Comparison of ENCODE assay signal across 19 mouse cellular contexts in the genomic region with DNA sequence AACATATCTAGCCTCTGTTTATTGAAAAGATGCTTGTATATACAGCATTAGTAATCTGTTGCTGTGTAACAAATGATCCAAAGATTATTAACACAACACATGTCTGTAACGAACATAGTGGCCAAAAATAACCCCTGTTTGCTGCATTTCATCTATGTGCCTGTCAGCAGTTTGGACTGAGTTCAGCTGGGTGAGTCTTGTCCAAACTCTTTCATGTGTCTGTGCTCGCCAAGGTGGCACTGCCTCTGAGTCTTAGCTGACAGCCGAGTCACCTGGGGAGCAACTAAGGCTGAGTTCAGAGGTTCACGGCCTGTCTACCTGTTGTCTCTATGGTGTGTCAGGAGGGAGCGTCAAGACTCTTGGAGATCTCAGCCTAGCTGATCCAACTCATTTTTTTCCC. TPM values are rescaled to one million over a fixed set of nuclear protein-coding genes. Genes with fewer than 3 reads are reported as not detected.
DNase-seq lines count a peak whose midpoint lies in the region; ATAC-seq lines count a peak whose summit lies in the region.
"Had no signal": no experiment of that assay in that cellular context is flagged by ENCODE, and none has a peak within 500 bp of the region (broad histone marks: within the 10 kb centered on the region; RNA-seq: fewer than 3 reads in every experiment).

No protein-coding gene starts in this region.

- intact Hi-C loops in heart, postnatal 14 days (cut with DNase I) = loop anchor here (10.0 kb wide), 1 partner anchor 158 kb away; no protein-coding TSS in a partner anchor

- no peaks in the 10 kb centered on the region for H3K9me3 ChIP-seq in kidney, embryonic 15.5 days (replicated peaks)
- H3K9me3 ChIP-seq in midbrain, embryonic 16.5 days (replicated peaks; ENCODE audit: control insufficient read depth, low read length, poor library complexity, severe bottlenecking) = no peaks in the 10 kb centered on the region
- H3K9me3 ChIP-seq: forebrain, embryonic 13.5 days; liver, embryonic 12.5 days; midbrain, embryonic 13.5 days; neural tube, embryonic 15.5 days had no signal

- DNase-seq in gastrocnemius, postnatal 25 days = peak; percentile 24
- DNase-seq in gastrocnemius, postnatal 10 days = no peak
- DNase-seq in kidney, adult 8-10 months = peak; percentile 57 to 67
- peak; percentile 18 to 34 for DNase-seq in heart, postnatal 14 days
- peak; percentile 54 to 71 for DNase-seq in kidney, postnatal 25 days
- no peak for DNase-seq in spleen, postnatal 36 days (ENCODE audit: low spot score in 2 of 2)
- DNase-seq: adrenal gland, adult 8-10 months; cerebellum, adult 11 months; cerebellum, postnatal 36 days; layer of hippocampus, postnatal 36 days; thymus, adult 18-20 months had no signal

- WGBS in kidney, embryonic 15.5 days = 67% methylated on average over 5 of the region's 5 CpGs
- 90% methylated on average over 5 of the region's 5 CpGs for WGBS in midbrain, embryonic 16.5 days

- H3K4me3 ChIP-seq in kidney, embryonic 15.5 days (replicated peaks) = no peak overlapping the region
- no peak overlapping the region for H3K4me3 ChIP-seq in midbrain, embryonic 16.5 days (ENCODE audit: low read depth, low read length)
- H3K4me3 ChIP-seq: forebrain, embryonic 13.5 days; liver, embryonic 12.5 days; midbrain, embryonic 13.5 days; myocyte; neural tube, embryonic 15.5 days had no signal

- H3K27ac ChIP-seq in kidney, embryonic 15.5 days = no peak overlapping the region
- H3K27ac ChIP-seq in midbrain, embryonic 16.5 days (ENCODE audit: low read length) = no peak overlapping the region
- H3K27ac ChIP-seq: forebrain, embryonic 13.5 days; liver, embryonic 12.5 days; midbrain, embryonic 13.5 days; neural tube, embryonic 15.5 days had no signal

- H3K4me1 ChIP-seq in kidney, embryonic 15.5 days = peaks cover 36% of the 10 kb centered on the region
- H3K4me1 ChIP-seq in midbrain, embryonic 16.5 days (ENCODE audit: control insufficient read depth, insufficient read depth, low read length) = peaks cover 6% of the 10 kb centered on the region; the same call in 1 of the 2 replicates

- H3K9ac ChIP-seq in kidney, embryonic 15.5 days = no peak overlapping the region
- H3K9ac ChIP-seq in midbrain, embryonic 16.5 days (ENCODE audit: low read depth, low read length) = no peak overlapping the region
- H3K9ac ChIP-seq: forebrain, embryonic 13.5 days; liver, embryonic 12.5 days; midbrain, embryonic 13.5 days; neural tube, embryonic 15.5 days had no signal

- ATAC-seq in kidney, embryonic 15.5 days (replicated peaks; ENCODE audit: low FRiP score) = no peak
- ATAC-seq in midbrain, embryonic 16.5 days = no peak
- ATAC-seq: forebrain, embryonic 13.5 days; hindbrain, embryonic 16.5 days; liver, embryonic 12.5 days; midbrain, embryonic 13.5 days had no signal

- no peaks in the 10 kb centered on the region for H3K36me3 ChIP-seq in kidney, embryonic 15.5 days
- H3K36me3 ChIP-seq in midbrain, embryonic 16.5 days (ENCODE audit: control insufficient read depth, insufficient read depth, low read length) = no peaks in the 10 kb centered on the region
- H3K36me3 ChIP-seq: liver, embryonic 12.5 days; midbrain, embryonic 13.5 days; neural tube, embryonic 15.5 days had no signal

- no peak overlapping the region for H3K4me2 ChIP-seq in kidney, embryonic 15.5 days
- H3K4me2 ChIP-seq in midbrain, embryonic 16.5 days (ENCODE audit: low read length) = no peak overlapping the region
- H3K4me2 ChIP-seq: forebrain, embryonic 13.5 days; liver, embryonic 12.5 days; midbrain, embryonic 13.5 days; neural tube, embryonic 15.5 days had no signal

- no peaks in the 10 kb centered on the region for H3K27me3 ChIP-seq in kidney, embryonic 15.5 days
- H3K27me3 ChIP-seq in midbrain, embryonic 16.5 days (ENCODE audit: control insufficient read depth, insufficient read depth, low read depth, low read length) = peaks cover 3% of the 10 kb centered on the region; the same call in 1 of the 2 replicates

RNA-seq across cellular contexts. Expression of gene 0610040J01Rik, which starts 5.1 kb away (rescaled TPM):
- total RNA-seq in gastrocnemius, postnatal 25 days (2021) = 1 to 10 TPM; 2.8 to 4.2 TPM
- total RNA-seq in gastrocnemius, postnatal 10 days (2021) = 1 to 10 TPM in 1 of 2 experiments, under 1 TPM in 1; 0.92 to 1.0 TPM
- 48.8 and 51.9 TPM in 2 replicates for polyA plus RNA-seq in kidney, embryonic 15.5 days (2015; fragmentation: Nextera tagmentation; extraction: Ambion mirVana)
- 1 to 10 TPM; 1.4 to 1.5 TPM for total RNA-seq in heart, postnatal 14 days (2021)
- polyA plus RNA-seq in midbrain, embryonic 16.5 days (2015; fragmentation: Nextera tagmentation; extraction: Ambion mirVana) = 3.2 and 3.6 TPM in 2 replicates
- polyA plus RNA-seq: myocyte had no signal

Comparison
In these comparisons a context has a peak if more than half of its experiments do, and no peak if none do; other contexts are left out.
1. DNase-seq: peak in gastrocnemius, postnatal 25 days (single experiment), kidney, adult 8-10 months (2 of 2), heart, postnatal 14 days (2 of 2) and kidney, postnatal 25 days (2 of 2); none in gastrocnemius, postnatal 10 days (single experiment) and spleen, postnatal 36 days (0 of 2).